Mouse (Mus musculus) spleen, postnatal 10 days (tissue): Measurements from ENCODE around the gene Six5.
A peak's percentile ranks its signal among the peaks of the same experiment; 100 is the strongest.

Experiments
- DNase-seq, 2 experiments: peaks; one replicate each; pipeline ENCODE4 v3.0.0; 2021 to 2022; ENCODE audit warnings: low spot score in 2 of 2

Gene Six5

GRCm38 (mm10) chr7:19096421-19096976 is 2.1 kb downstream of the Six5 start:
- peak in 1 of 2 experiments; percentile 15 for DNase-seq

GRCm38 (mm10) chr7:19097217-19097616 is 2.8 kb downstream of the Six5 start:
- no peak for DNase-seq

GRCm38 (mm10) chr7:19097863-19098262 is 3.5 kb downstream of the Six5 start:
- no peak for DNase-seq

GRCm38 (mm10) chr7:19098811-19099210 is 4.4 kb downstream of the Six5 start:
- no peak for DNase-seq

GRCm38 (mm10) chr7:19100290-19100689 is 5.9 kb downstream of the Six5 start:
- DNase-seq: no peak

- no peak for DNase-seq
Measured at GRCm38 (mm10) chr7:19103741-19104140, 9.3 kb downstream of the Six5 start.

- no peak for DNase-seq
Measured at GRCm38 (mm10) chr7:19104486-19104885, 10.1 kb downstream of the Six5 start.

- DNase-seq: no peak
Measured at GRCm38 (mm10) chr7:19107436-19107835, 13.0 kb downstream of the Six5 start.

GRCm38 (mm10) chr7:19109565-19109964 is 15.2 kb downstream of the Six5 start:
- no peak for DNase-seq

GRCm38 (mm10) chr7:19118028-19118771 is 23.8 kb downstream of the Six5 start, which contains the start of gene Gm4969:
Gm4969 (minus strand) TSS chr7:19118368.
- DNase-seq: peak in 1 of 2 experiments; percentile 57

GRCm38 (mm10) chr7:19119083-19119482 is 24.7 kb downstream of the Six5 start:
- DNase-seq: no peak

- peak; percentile 85 to 93 for DNase-seq
Measured at GRCm38 (mm10) chr7:19119631-19120429, 25.4 kb downstream of the Six5 start, which contains the start of gene Fbxo46. Fbxo46 (plus strand) TSS chr7:19119859.

- DNase-seq: no peak
Measured at GRCm38 (mm10) chr7:19121686-19122085, 27.3 kb downstream of the Six5 start.

GRCm38 (mm10) chr7:19124713-19125112 is 30.3 kb downstream of the Six5 start:
- DNase-seq: no peak

GRCm38 (mm10) chr7:19127744-19128143 is 33.4 kb downstream of the Six5 start:
- DNase-seq: no peak

- DNase-seq: no peak
Measured at GRCm38 (mm10) chr7:19129396-19129795, 35.0 kb downstream of the Six5 start.

- DNase-seq: peak in 1 of 2 experiments; percentile 40
Measured at GRCm38 (mm10) chr7:19130657-19131056, 36.3 kb downstream of the Six5 start.

- peak; percentile 74 to 93 for DNase-seq
Measured at GRCm38 (mm10) chr7:19131324-19131848, 37.0 kb downstream of the Six5 start.

- no peak for DNase-seq
Measured at GRCm38 (mm10) chr7:19136168-19136567, 41.8 kb downstream of the Six5 start.

- DNase-seq: no peak
Measured at GRCm38 (mm10) chr7:19136673-19137334, 42.4 kb downstream of the Six5 start.

GRCm38 (mm10) chr7:19137380-19137779 is 43.0 kb downstream of the Six5 start:
- peak in 1 of 2 experiments; percentile 76 for DNase-seq

- DNase-seq: no peak
Measured at GRCm38 (mm10) chr7:19146793-19147192, 52.4 kb downstream of the Six5 start.
